Mouse (Mus musculus) thymus, postnatal 0 days (tissue): Measurements from ENCODE around the gene Marc2. TPM values are rescaled to one million over a fixed set of nuclear protein-coding genes. Genes with fewer than 3 reads are reported as not detected.

Experiments used
- DNase-seq: peaks from one replicate; pipeline ENCODE4 v3.0.0-alpha.2; 2015; ENCODE audit warnings: low spot score
- polyA plus RNA-seq: library from polyadenylated mRNA; unstranded; fragments of >200 nt; fragmentation: Nextera tagmentation; extraction: Ambion mirVana; gene quantifications from 2 replicates; pipeline ENCODE4 v1.2.1, GENCODE M21; 2015

Gene Marc2
- polyA plus RNA-seq, 1 experiment from 2014 or later, result 272 TPM

- no peak for DNase-seq
Observed at GRCm38 (mm10) chr1:184857216-184857615, 11.0 kb upstream of the Marc2 start.

GRCm38 (mm10) chr1:184853922-184854321, 7.7 kb upstream of the Marc2 start:
- DNase-seq, result no peak

- DNase-seq, result no peak
Observed at GRCm38 (mm10) chr1:184853339-184853738, 7.1 kb upstream of the Marc2 start.

- DNase-seq, result peak; percentile 66
Observed at GRCm38 (mm10) chr1:184851741-184852618, 5.7 kb upstream of the Marc2 start.

GRCm38 (mm10) chr1:184851166-184851565, 4.9 kb upstream of the Marc2 start:
- DNase-seq, result no peak

GRCm38 (mm10) chr1:184846973-184847372, 722 bp upstream of the Marc2 start:
- no peak for DNase-seq

- DNase-seq, result peak; percentile 80
Observed at GRCm38 (mm10) chr1:184845111-184846071, 860 bp downstream of the Marc2 start.

- DNase-seq, result no peak
Observed at GRCm38 (mm10) chr1:184844326-184845066, 1.8 kb downstream of the Marc2 start.

GRCm38 (mm10) chr1:184837649-184838048, 8.6 kb downstream of the Marc2 start:
- no peak for DNase-seq

GRCm38 (mm10) chr1:184836350-184836749, 9.9 kb downstream of the Marc2 start:
- no peak for DNase-seq

GRCm38 (mm10) chr1:184833499-184833898, 12.8 kb downstream of the Marc2 start:
- DNase-seq, result no peak

- DNase-seq, result peak; percentile 21
Observed at GRCm38 (mm10) chr1:184832211-184832610, 14.0 kb downstream of the Marc2 start.

GRCm38 (mm10) chr1:184829897-184830296, 16.4 kb downstream of the Marc2 start:
- no peak for DNase-seq

- DNase-seq, result no peak
Observed at GRCm38 (mm10) chr1:184827175-184827701, 19.0 kb downstream of the Marc2 start.

GRCm38 (mm10) chr1:184825093-184825492, 21.2 kb downstream of the Marc2 start:
- DNase-seq, result peak; percentile 55

GRCm38 (mm10) chr1:184824439-184824851, 21.8 kb downstream of the Marc2 start:
- DNase-seq, result peak; percentile 81

- no peak for DNase-seq
Observed at GRCm38 (mm10) chr1:184822678-184823077, 23.6 kb downstream of the Marc2 start.

GRCm38 (mm10) chr1:184817768-184818167, 28.5 kb downstream of the Marc2 start:
- DNase-seq, result no peak

- no peak for DNase-seq
Observed at GRCm38 (mm10) chr1:184811716-184812250, 34.5 kb downstream of the Marc2 start.

- no peak for DNase-seq
Observed at GRCm38 (mm10) chr1:184810780-184811575, 35.3 kb downstream of the Marc2 start, which contains the start of gene Marc1. Gene Marc1 (minus strand): TSS chr1:184811313.
